Mouse (Mus musculus) ES-Bruce4 (cell line): ENCODE measurements around the gene Pcyt1b. TPM values are rescaled to one million over a fixed set of nuclear protein-coding genes. Genes with fewer than 3 reads are reported as not detected.

Experiments used
- H3K27ac ChIP-seq: 2 replicates; pipeline ENCODE4 v1.5.1; 2012; ENCODE audit warnings: low read length, inconsistent platforms; ENCODE audit not compliant: insufficient read depth
- H3K27me3 ChIP-seq: 2 replicates; pipeline ENCODE4 v1.6.1; 2012; ENCODE audit warnings: mild to moderate bottlenecking, low read length, inconsistent platforms; ENCODE audit not compliant: control insufficient read depth, poor library complexity, insufficient read depth, severe bottlenecking
- H3K36me3 ChIP-seq: 2 replicates; pipeline ENCODE4 v1.6.1; 2012; ENCODE audit warnings: inconsistent platforms, mild to moderate bottlenecking, low read length, moderate library complexity; ENCODE audit not compliant: control insufficient read depth, poor library complexity, insufficient read depth, severe bottlenecking
- H3K4me1 ChIP-seq: one replicate; pipeline ENCODE4 v1.8.1; 2011; ENCODE audit warnings: low read length; ENCODE audit not compliant: control insufficient read depth, insufficient read depth
- H3K4me3 ChIP-seq: 2 replicates; pipeline ENCODE4 v1.5.1; 2011; ENCODE audit warnings: low read depth, mild to moderate bottlenecking, low read length
- H3K9ac ChIP-seq: 2 replicates; pipeline ENCODE4 v1.6.1; 2012; ENCODE audit warnings: low read depth, mild to moderate bottlenecking, inconsistent platforms; ENCODE audit not compliant: poor library complexity, severe bottlenecking
- H3K9me3 ChIP-seq: replicated peaks from 2 replicates; pipeline ENCODE4 v1.6.1; 2012; ENCODE audit warnings: mild to moderate bottlenecking, low read length, inconsistent platforms; ENCODE audit not compliant: control insufficient read depth, poor library complexity, insufficient read depth, severe bottlenecking
- CTCF ChIP-seq: IDR thresholded peaks from one replicate; pipeline ENCODE4 v1.8.1; 2011; ENCODE audit warnings: low read depth, low read length
- EP300 ChIP-seq: IDR thresholded peaks from 2 replicates; pipeline ENCODE4 v1.6.1; 2011; ENCODE audit warnings: low read depth, low read length; ENCODE audit not compliant: insufficient read depth
- POLR2A ChIP-seq: IDR thresholded peaks from one replicate; pipeline ENCODE4 v1.8.1; 2011; ENCODE audit warnings: low read length; ENCODE audit not compliant: insufficient read depth
- polyA plus RNA-seq: library from polyadenylated mRNA; stranded (reverse); fragments of >200 nt; gene quantifications from 2 replicates; pipeline ENCODE4 v1.2.4, GENCODE M21; 2011; ENCODE audit warnings: low read depth; ENCODE audit not compliant: missing spikeins, insufficient read depth, insufficient read length

The Pcyt1b gene
- 11.3 and 11.6 TPM in 2 replicates for polyA plus RNA-seq

- TF ChIP-seq POLR2A (no peak), EP300 (no peak), CTCF (no peak)
- no peaks in the 10 kb centered on the region for H3K27me3 ChIP-seq
- H3K27ac ChIP-seq = no peak within 1 kb of the TSS
- no peak within 1 kb of the TSS for H3K9ac ChIP-seq
- no peaks in the 10 kb centered on the region for H3K4me1 ChIP-seq
- no peak within 1 kb of the TSS for H3K4me3 ChIP-seq
- H3K36me3 ChIP-seq = no peaks in the 10 kb centered on the region
- H3K9me3 ChIP-seq = no peaks in the 10 kb centered on the region
These were observed at the start of gene Pcyt1b for GRCm38 (mm10) chrX:93654218-93655002. Gene Pcyt1b, plus strand, starts transcription at chrX:93654863.

- TF ChIP-seq CTCF = no peak
- no peak for TF ChIP-seq EP300
- no peak for TF ChIP-seq POLR2A
These were observed 24.4 kb upstream of the Pcyt1b start for GRCm38 (mm10) chrX:93630256-93630655.

GRCm38 (mm10) chrX:93631657-93632449, 22.8 kb upstream of the Pcyt1b start, which contains the start of gene Pola1:
Gene Pola1, minus strand, starts transcription at chrX:93632155.
- Histone ChIP-seq H3K36me3 (no peaks in the 10 kb centered on the region; the same call in 1 of the 2 replicates), H3K27ac (peak within 1 kb of the TSS; percentile 83), H3K9ac (peak within 1 kb of the TSS; percentile 94), H3K4me1 (no peaks in the 10 kb centered on the region), H3K4me3 (peak within 1 kb of the TSS; percentile 99), H3K27me3 (no peaks in the 10 kb centered on the region), H3K9me3 (no peaks in the 10 kb centered on the region)
- no peak for TF ChIP-seq EP300
- no peak for TF ChIP-seq CTCF
- TF ChIP-seq POLR2A = no peak

More at GRCm38 (mm10) chrX:93630256-93630655, 24.4 kb upstream of the Pcyt1b start:
- H3K9ac ChIP-seq = no peak overlapping the region
- no peak overlapping the region for H3K27ac ChIP-seq
- no peaks in the 10 kb centered on the region for H3K27me3 ChIP-seq
- H3K36me3 ChIP-seq = peaks cover 6% of the 10 kb centered on the region
- no peaks in the 10 kb centered on the region for H3K9me3 ChIP-seq
- H3K4me1 ChIP-seq = no peaks in the 10 kb centered on the region
- H3K4me3 ChIP-seq = no peak overlapping the region; the same call in 1 of the 2 replicates

GRCm38 (mm10) chrX:93634861-93635375, 19.7 kb upstream of the Pcyt1b start:
- no peak overlapping the region for H3K4me3 ChIP-seq

GRCm38 (mm10) chrX:93643600-93643999, 11.1 kb upstream of the Pcyt1b start:
- Histone ChIP-seq H3K27ac (no peak overlapping the region), H3K36me3 (no peaks in the 10 kb centered on the region), H3K27me3 (no peaks in the 10 kb centered on the region), H3K9me3 (no peaks in the 10 kb centered on the region), H3K4me3 (no peak overlapping the region), H3K9ac (no peak overlapping the region), H3K4me1 (no peaks in the 10 kb centered on the region)
- TF ChIP-seq EP300 (no peak), CTCF (no peak), POLR2A (no peak)

More at GRCm38 (mm10) chrX:93634861-93635375, 19.7 kb upstream of the Pcyt1b start:
- Histone ChIP-seq H3K36me3 (no peaks in the 10 kb centered on the region), H3K27ac (no peak overlapping the region; the same call in 1 of the 2 replicates), H3K4me1 (no peaks in the 10 kb centered on the region), H3K27me3 (no peaks in the 10 kb centered on the region; the same call in 1 of the 2 replicates), H3K9ac (no peak overlapping the region), H3K9me3 (no peaks in the 10 kb centered on the region)
- TF ChIP-seq CTCF = no peak
- TF ChIP-seq EP300 = no peak
- TF ChIP-seq POLR2A = no peak
